Mouse (Mus musculus) skeletal muscle tissue, adult 2 months (tissue): ENCODE data around the gene Tfdp2.

ENCODE experiments used
- DNase-seq: peaks from one replicate; pipeline ENCODE4 v3.0.0-alpha.2; 2012; ENCODE audit warnings: low read depth, low spot score

Tfdp2 gene

GRCm38 (mm10) chr9:96369654-96370384 lies 173.7 kb downstream of the Tfdp2 start:
- no peak for DNase-seq

- no peak for DNase-seq
Observed at GRCm38 (mm10) chr9:96371075-96371474, 175.0 kb downstream of the Tfdp2 start.
